Mouse (Mus musculus) embryo, embryonic 11 days (tissue): Measurements from ENCODE around the gene Slain2.

Experiments used
- DNase-seq: peaks from one replicate; pipeline ENCODE4 v3.0.0-alpha.2; 2015

The Slain2 gene

DNA sequence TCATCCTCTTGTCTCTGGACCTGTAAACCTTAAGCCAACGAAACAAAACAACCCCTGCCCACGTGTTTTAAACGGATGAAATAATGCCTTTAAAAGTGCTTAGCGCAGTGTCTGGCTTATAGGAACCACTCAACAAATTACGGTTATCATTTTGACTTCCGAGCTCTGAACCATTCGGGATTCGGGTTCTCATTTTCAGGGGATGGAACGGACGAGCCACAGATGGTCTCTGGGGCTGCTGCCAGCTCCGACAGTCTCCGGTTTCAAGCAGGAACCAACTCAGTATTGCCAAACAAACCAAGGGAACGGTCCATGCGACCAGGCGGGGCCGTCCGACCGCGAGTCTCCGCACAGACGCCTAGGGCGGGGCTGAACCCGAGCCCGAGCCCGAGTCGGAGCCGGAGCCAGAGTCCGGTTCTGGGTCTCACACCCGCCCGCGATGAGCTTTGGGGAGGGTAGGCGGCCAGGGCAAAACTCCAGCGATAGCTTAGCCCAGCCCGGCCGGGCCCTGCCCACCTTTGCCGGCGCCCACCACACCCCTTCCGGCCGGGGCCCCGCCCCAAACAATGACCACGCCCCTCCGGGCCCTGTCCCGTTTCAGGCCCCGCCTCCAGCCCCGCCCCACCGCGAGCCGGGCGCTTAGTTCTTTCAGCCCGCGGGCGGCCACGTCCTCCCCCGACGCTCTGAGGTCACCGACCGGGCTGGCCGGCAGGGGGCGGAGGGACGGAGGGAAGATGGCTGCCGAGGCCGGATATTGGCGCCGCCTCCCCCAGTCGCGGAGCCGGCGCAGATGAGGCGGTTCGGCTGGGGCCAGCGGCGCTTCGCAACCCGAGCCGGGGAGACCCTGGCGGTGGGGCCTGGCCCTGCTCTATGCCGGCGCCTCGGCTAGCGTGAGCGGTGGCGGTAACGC is at the start of gene Slain2:
Gene Slain2, plus strand, starts transcription at position 657 of the 910 bp plus-strand sequence.
- peak; percentile 98 for DNase-seq

DNA sequence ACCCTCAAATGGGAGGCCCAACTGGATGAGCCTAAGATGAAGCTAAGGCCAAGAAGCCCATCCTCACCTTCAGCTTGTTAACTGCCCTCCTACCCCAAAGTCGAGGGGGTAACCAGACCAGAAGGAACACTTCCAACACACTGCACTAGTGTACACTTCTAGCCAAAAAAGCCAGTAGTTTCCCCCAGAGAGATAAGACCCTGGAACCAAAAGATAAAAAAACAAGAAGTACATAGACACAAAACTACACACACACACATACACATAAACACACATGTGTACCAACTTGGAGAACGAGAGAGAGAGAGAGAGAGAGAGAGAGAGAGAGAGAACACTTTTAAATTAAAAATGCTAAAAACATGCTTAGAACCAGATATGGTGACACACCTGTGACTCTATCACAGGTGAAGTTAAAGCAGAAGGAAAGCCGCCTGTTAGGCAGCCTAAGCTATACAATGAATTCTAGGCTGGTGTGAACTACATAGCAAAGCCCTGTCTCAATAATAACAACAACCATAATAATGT is 49.4 kb upstream of the Slain2 start:
- DNase-seq = no peak

DNA sequence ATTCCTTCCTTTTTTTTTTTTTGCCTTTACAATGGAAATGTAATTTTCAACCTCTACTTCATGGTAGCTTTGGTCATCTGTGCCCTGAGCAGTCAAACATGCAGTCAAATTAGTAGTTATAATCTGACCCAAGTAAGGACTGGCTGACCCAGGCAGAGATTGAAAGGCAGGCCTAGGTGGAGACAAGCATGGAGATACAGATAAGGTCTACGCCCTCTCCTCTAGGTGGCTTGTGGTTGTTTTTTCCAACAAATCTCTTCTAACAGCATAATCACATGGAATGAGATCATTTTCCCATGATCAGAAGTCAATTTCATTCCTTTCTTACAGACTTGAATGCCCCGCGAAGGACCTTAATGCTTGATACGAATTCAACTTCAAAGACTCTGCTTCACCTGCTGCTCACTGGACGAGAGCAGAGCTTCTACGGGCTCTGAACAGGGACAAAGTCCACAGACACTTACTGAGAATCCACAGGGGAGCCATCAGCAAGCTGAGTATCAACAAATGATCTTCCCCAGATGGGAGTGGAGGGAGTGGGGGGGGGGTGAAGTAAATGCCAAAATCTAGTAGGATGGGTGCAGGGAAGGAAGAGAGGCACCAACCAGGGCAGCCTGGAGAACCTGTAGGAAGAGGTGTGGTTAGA is 47.7 kb upstream of the Slain2 start:
- DNase-seq = no peak

DNA sequence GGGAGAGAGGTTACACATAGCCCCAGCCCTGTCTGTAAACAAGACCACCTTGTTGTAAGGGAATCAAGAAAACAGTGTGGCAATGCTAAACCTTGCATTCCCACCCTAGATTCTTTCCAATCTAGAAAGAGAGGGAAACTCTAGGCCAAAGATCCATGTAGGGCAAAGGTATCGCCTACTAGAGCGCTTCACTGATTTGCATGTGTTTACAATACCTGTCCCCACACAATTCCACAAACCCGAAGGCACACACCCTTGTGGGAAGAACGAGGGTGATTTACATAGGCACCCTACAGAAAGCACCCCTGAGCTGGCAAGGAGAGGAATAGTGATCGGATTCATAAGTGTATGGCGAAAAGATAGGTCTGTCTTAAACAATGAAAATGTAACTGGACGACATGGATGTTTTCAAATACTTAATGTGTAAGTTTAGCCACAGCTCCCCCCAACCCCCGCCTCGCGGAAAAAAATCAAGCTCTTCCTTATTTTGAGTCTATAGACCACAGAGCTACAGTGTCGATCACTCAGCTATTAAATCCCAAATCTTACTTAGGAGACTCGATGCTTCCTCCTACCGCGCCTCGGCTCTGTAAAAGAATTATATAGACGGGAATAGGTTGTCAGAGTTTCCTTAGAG is 47.0 kb upstream of the Slain2 start:
- DNase-seq = no peak

DNA sequence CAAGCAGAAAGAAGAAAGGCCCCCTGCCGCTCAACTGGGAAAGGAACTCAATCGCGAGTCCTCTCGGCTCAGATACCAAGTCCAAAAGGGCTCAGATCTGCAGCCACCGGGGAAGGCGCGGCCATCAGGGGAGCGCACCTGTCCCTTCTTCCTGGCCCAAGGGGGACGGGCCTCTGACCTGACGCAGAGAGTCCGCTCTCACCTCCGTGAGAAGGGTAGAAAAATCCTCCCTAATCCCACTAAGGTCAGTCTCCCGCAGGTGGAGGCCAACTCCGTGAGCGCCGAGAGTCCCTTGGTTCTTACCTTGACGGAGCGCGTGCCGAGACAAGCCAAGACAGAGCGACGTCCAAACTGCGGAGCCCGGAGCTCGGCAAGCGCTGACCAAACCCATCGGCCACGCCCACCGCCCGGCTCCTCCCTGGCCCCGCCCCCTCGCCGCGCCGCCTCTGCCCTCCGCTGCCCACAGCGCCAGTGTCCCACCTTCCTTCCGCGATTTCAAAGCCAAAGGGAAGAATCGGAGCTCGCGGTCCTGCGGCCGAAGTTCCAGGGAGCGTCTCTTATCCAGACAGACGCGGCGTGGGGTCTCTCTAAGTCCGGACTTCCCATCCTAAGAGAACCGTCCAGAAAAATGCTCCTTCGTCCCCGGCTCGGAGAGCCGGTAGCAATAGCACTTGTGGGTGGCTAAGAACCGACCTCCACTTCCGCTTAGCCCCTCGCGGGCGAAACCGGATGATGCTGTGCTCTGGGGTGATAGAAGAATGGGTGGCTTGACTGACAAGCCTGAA is 45.8 kb upstream of the Slain2 start, which contains the start of gene Tec:
Gene Tec, minus strand, starts transcription at position 393 of the 785 bp plus-strand sequence.
- DNase-seq = peak; percentile 93

DNA sequence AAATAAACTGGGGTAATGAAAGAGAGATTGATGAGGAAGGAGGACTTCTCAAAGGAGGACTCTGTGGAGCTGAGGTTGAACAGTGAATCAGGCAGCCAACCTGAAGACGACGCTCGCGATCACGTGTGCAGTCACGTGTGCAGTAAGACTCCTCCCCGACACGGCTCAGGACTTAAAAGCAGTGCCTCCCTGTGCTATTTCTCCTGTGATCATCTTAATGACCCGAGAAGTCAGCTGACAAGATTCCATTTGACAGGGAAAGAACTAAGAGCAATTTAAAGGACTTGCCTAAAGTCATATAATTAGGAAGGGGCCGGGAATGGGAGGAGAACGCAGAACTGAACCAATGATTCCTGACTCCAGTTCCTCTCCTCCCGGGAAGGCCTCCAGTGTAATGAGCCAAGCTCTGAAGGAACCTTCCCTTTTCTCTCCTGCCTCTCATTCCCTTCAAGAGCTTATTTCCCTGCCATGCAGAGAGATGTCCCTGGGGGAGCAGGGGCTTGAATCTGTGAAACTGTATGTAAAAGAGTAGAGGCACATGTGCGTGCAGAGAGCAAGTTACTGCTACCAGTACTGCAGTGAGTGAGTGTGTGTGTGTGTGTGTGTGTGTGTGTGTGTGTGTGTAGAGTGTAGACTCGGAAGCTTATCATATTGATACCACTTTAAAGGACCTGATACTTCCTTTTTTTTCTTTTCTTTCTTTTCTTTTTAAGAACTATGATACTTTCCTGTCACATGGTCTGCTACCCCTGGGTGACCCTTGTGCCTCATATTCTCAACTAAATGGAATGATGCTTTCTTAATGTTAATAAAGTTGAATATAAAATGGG is 44.1 kb upstream of the Slain2 start:
- no peak for DNase-seq

DNA sequence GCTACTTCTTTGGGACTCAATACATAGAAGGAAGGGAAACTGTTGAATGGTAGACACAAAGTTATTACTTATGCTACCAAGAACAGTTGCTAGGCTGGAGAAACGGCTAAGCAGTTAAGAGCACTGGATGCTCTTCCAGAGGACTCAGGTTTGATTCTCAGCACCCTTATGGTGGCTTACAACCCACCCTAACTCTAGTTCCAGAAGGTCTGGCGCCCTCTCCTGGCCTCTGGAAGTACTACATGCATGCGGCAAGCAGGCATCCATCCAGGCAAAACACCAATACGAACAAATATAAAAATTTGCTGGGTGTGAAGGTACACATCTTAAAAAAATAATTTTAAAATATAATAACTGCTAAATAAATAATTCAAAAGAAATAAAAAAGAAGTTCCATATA is 43.0 kb upstream of the Slain2 start:
- DNase-seq = no peak

DNA sequence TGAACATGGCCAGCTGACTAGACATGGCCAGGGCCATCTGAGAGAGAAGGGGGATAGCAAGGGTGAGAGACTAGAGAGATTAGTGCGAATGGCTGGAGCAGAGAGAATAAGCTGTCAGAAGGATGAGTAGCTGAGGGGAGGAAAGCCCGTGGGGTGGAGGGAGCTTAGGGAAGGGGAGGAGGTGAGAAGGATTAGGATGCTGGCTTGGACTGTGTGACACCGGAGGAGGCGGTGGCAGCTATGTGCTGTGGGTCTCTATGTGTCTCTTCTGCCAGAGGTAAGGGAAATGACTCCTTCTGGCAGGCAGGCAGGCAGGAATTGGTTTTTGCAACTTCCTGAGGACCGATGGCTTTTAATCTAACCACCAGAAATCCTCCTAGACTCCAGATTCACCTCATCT is 34.4 kb upstream of the Slain2 start:
- no peak for DNase-seq

DNA sequence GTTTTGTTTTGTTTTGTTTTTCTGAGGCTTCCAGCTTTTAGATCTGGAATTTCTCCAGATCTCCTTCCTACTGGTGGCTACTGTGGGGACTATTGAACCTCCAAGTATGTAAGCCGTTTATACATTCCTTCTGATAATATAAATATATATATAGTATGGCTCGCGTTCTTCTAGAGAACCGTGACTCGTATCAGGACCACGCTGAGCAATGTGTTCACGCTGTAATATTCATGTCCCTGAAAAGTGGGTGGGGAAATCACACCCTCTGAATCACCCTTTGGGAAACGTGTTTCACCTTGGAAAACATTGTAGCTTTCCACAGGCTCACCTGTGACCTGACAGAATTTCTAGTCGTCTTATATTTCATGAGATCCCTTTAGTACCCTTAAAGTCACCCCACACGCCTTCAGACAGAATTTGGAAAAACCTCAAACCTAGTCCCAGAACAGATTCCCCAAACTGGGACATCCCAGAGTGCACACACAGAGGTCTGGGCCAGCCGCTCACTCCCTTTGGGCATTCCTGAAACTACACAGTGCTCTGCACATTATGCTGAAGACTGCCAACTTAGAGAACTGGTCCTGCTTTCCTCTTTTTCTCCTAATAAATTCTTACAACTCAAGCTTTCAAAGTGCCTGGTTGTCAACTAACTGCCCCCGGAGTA is 32.2 kb upstream of the Slain2 start:
- DNase-seq = no peak

DNA sequence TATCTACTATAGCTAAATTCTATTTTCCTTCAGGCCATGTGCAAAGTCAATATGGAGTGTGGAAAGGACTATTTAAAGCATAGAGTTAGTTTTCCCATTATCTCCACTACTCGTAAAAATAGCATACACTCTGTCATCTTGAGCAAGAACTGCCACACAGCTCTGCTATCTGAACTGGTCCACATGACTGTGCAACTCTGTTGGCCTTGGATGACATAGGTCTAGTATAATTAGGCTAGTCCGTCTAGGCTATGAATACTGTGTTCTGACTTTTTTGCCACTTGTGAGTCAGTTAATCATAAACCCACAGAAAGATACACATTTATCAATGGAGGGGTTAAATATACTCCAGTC is 31.7 kb upstream of the Slain2 start:
- DNase-seq = no peak

DNA sequence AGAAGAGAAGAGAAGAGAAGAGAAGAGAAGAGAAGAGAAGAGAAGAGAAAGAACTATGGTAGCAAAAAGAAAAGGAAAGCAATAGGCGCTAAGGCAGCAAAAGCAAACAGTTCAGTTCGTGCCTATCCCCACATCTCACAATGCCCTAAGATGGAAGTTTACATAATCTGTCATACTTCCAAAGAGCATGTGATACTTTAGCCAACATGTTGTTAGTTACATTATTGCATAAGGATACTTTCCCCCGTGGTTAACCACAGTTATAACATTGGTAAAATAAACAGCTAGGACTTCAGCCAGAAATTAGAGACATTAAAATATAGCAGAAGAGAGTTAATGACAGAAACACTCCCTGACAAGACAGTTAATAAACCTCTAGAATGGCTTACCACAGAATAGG is 30.4 kb upstream of the Slain2 start:
- DNase-seq = no peak

DNA sequence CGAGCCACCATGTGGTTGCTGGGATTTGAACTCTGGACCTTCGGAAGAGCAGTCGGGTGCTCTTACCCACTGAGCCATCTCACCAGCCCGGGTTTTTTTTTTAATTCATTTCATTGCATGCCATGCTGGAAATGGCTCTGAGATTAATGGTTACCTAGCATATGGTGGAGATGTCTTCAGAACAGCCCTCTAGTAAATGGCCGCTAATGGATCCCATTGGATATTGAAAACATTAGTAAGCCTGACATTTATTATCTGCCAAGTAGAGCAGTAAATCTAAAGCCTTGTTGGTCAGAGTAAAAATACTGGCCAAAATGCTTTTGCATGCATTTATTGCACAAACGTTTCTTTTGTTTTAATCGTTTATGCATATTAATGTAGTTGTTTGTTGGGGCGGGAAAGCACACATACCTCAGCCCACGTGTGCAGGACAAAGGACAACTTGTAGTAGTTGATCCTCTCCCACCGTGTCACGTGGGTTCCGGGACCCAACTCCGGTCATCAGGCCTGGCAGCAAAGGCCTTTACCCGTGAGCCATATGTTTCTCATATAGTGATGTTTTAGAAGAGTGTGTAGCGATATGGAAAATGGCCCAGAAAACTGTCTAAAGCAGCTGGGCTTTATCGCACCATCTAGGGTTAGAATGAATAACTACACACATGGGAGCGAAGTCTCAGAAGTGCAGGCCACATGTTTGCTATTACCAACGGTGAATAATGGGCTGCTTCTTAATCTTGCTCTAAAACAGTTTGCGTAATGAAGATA is 27.5 kb upstream of the Slain2 start:
- DNase-seq = peak; percentile 66

DNA sequence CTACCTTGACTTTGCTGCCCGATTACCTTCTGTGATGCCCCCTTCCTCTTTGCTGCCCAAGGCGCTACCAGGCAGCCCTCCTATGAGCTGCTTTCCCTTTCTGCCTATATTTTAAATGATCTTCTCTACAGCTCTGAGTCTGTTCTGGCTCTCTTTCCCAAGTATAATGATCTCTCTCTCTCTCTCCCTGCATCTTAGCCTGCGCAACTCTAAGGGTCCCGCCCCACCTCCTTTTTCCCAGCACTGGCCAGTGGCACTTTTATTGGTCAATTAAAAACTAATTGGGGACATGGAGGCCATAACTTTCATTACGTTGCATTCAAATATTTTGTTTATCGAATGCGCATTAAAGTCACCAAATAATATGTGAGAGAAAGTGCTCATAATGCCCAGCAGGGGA is 25.8 kb upstream of the Slain2 start:
- DNase-seq = no peak

DNA sequence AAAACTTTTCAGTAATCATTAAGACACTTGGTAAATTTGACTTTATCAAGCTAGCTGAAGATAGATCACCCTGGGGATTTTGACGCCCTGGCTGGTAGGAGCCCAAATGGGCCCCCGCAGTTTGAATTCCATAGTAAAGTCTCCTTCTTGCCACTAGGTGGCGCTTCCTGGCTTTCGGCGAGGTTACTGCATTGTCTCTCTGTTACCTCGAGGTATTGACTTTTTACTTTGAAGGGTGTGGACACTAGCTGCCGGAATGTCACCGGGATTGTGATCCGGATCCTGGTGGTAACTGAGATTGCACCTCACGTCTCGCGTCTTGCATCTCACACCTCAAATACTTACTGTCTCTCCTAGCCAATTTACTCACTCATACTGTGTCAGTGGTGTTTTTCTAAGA is 22.6 kb upstream of the Slain2 start:
- DNase-seq = peak; percentile 79

DNA sequence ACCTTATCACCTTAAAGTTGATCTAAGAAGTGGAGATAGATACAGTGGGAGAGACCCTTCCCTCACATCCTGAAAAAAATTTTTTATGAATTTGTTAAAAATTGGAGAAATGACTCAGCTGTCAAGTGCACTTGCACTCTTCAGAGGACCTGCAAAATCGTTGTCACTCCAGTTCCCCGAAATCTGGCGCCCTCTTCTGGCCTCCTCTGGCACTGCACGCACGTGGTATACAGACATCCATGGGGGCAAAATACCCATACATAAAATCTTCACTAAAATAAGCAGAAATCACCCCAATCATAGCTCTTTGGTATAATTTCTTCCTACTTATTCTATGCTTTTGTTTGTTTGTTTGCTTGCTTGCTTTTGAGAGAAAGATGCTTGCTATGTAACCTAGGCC is 20.1 kb upstream of the Slain2 start:
- no peak for DNase-seq

DNA sequence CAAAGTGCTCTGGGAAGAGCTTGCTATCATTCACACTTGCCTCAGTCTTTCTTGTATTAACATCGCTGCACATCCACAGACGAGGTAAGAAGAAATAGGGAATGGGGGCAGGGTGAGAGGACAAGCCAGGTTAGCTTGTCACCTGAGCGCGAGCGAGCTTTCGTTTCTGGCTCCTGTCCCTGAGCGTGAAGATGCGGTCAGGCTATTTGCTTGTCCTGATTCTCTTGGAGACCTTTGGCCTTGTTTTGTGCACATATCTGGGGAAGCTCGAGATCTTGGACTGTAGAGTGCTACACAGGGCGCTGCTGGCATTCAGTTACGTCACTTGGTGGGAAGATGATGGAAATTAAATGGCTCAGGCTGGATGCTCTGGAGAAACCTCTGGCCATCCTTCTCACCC is 18.8 kb upstream of the Slain2 start:
- DNase-seq = no peak

DNA sequence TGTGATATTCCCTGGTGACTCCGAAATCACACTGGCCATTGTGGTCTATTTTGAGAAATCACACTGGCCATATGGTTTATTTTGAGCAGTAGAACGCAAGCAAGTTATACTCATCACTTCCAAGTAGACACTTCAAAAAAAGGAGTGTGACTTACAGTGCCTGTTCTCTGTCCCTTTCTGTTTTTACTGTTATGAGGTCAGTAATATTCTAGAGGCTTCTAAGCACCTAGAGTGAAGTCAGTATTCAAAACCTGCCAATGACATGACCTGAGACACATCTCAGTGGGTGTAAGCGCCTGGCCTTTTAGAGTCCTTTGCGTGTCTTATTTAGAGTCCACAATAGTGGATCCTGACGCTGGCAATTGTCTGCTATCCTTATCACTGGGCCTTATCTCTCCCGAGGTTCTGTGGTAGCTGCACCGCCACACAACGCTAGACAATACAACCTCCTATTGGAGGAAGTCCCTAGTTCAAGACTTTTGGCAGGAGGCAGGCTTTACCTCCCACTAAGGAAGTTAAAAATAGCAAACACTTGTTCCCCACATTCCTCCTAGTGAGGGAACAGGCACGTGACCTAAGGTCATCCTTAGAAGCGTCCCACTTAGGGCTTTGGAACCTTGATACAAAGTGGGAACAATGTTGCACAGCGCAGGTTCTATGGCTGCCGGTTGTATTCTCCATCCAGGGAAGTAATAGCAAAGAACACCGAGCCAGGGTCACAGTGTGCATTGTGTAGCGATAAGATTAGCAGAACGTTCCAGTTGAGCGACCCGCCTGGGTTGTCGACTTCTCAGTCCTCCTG is 17.4 kb upstream of the Slain2 start:
- no peak for DNase-seq

DNA sequence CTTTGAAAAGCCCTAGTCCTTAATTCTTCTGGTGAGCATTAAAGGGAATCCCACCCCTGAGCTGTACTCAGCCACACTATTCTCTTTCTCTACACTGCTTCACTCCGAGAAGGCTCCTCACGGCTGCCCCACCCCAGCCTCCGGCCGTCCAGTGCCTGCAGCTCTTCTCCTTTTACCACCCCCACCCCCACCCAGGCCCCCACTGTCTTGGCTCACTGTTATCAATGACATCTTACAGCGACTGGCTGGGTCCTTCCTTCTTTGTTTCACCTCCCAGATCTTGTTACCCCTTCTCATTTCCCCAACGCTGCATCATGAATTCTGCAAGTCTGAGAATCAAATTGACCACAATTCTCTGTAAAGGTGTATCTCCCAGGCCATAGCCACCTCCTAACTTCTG is 16.1 kb upstream of the Slain2 start:
- no peak for DNase-seq

DNA sequence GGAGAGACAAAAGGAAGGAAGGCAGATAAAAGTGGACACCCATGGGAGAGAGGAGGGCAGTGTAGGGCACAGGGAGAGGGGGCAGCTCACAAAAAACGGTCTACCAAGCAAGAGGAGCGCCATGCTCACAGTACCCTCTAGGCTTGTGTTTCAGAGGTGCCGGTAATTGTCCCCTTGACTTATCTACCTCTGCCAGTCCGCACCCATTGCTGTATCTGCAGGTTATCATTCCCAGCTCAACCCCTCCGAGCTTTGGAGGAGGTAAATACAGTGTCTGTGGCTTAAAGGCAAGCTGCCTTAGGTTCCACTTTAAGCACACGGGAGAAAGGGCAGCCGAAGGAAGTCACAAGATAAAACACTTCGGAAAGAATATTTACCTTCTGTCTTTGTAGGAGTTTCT is 14.8 kb upstream of the Slain2 start:
- no peak for DNase-seq

DNA sequence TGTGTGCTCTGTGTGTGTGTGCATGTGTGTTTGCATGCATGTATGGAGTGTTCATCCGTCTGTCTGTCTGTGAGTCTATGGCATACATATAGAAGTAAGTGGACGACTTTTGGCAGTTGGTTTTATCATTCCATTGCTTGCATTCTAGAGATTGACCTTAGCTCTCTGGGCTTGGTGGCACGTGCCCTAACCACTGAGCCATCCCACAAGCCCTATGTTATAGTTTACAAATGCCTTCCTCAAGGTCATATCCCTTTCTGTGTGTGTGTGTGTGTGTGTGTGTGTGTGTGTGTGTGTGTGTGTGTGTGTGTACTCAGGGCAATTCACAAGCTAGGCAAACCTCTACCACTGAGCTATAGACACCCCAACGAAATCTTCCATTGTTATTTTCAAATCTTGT is 12.2 kb upstream of the Slain2 start:
- DNase-seq = no peak
